Mouse (Mus musculus) midbrain, embryonic 15.5 days (tissue): ENCODE results near the gene Fabp2. TPM values are rescaled to one million over a fixed set of nuclear protein-coding genes. Genes with fewer than 3 reads are reported as not detected.
"Not testable (repeated sequence)": the region's sequence is repeated elsewhere in the genome, so short reads cannot be mapped to it uniquely, and the experiment has no call there.

Source experiments
- ATAC-seq: fragments of 200-750 bp; cut with Nextera tagmentation; replicated peaks from 2 replicates; pipeline ENCODE4 v1.8.0; 2017; ENCODE audit warnings: moderate TSS enrichment
- H3K27ac ChIP-seq: fragments of 300-500 bp; sonication (generic); 2 replicates; pipeline ENCODE4 v1.5.1; 2015; ENCODE audit warnings: mild to moderate bottlenecking, inconsistent platforms
- H3K27me3 ChIP-seq: fragments of 300-500 bp; sonication (generic); replicated peaks from 2 replicates; pipeline ENCODE4 v1.6.1; 2015; ENCODE audit warnings: inconsistent platforms
- H3K36me3 ChIP-seq: fragments of 300-500 bp; sonication (generic); replicated peaks from 2 replicates; pipeline ENCODE4 v1.6.1; 2015; ENCODE audit warnings: inconsistent platforms
- H3K4me1 ChIP-seq: fragments of 300-500 bp; sonication (generic); 2 replicates; pipeline ENCODE4 v1.6.1; 2015; ENCODE audit warnings: inconsistent platforms
- H3K4me2 ChIP-seq: fragments of 300-500 bp; sonication (generic); 2 replicates; pipeline ENCODE4 v1.6.1; 2015; ENCODE audit warnings: inconsistent platforms, mild to moderate bottlenecking, moderate library complexity
- H3K4me3 ChIP-seq: fragments of 300-500 bp; sonication (generic); 2 replicates; pipeline ENCODE4 v1.5.1; 2015; ENCODE audit warnings: mild to moderate bottlenecking, inconsistent platforms
- H3K9ac ChIP-seq: fragments of 300-500 bp; sonication (generic); 2 replicates; pipeline ENCODE4 v1.6.1; 2015; ENCODE audit warnings: mild to moderate bottlenecking, inconsistent platforms
- H3K9me3 ChIP-seq: fragments of 300-500 bp; sonication (generic); 2 replicates; pipeline ENCODE4 v1.6.1; 2016; ENCODE audit warnings: inconsistent platforms
- WGBS: fragments of 180-500 bp; shearing (Covaris S2); methylation state at CpG from one replicate; pipeline ENCODE4 v1.1.7; 2015; ENCODE audit warnings: mixed read lengths; 5-methylcytosine and 5-hydroxymethylcytosine counted together
- polyA plus RNA-seq: library from polyadenylated mRNA; unstranded; fragments of >200 nt; fragmentation: Nextera tagmentation; extraction: Ambion mirVana; gene quantifications from 2 replicates; pipeline ENCODE4 v1.2.1, GENCODE M21; 2015

Gene Fabp2
- polyA plus RNA-seq, 1 experiment from 2014 or later: 0.76 TPM

DNA sequence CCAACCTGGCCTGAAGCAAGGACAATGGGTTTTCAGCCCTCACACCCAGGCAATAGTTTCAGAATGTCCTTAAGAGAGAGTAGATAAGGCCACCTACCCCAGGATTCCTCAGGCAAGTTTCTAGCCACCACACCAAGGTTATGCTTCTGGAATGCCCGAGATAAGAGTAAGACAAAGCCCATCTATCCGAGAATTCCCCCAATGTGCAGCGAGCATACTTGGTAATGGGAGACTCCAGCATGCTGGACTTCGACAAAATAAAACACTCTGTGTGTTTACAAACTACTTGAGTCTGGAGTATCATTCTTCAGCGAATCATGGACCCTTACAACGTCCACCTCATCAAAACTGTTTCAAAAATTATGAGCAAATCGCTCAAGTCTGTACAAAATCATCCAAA, 28.3 kb downstream of the Fabp2 start:
- Histone ChIP-seq H3K4me2 (peak overlapping the region; percentile 63; the same call in 1 of the 2 replicates), H3K9me3 (no peaks in the 10 kb centered on the region), H3K36me3 (no peaks in the 10 kb centered on the region), H3K4me3 (no peak overlapping the region), H3K27me3 (no peaks in the 10 kb centered on the region), H3K27ac (no peak overlapping the region), H3K9ac (no peak overlapping the region), H3K4me1 (peaks cover 12% of the 10 kb centered on the region)
- ATAC-seq: no peak
- 74% methylated on average over 7 of the region's 7 CpGs for WGBS

- Histone ChIP-seq H3K27me3 (no peaks in the 10 kb centered on the region), H3K9ac (peak within 1 kb of the TSS; percentile 58), H3K9me3 (no peaks in the 10 kb centered on the region), H3K4me3 (peak within 1 kb of the TSS; percentile 68), H3K4me2 (peak within 1 kb of the TSS; percentile 63), H3K27ac (peak within 1 kb of the TSS; percentile 82), H3K36me3 (no peaks in the 10 kb centered on the region), H3K4me1 (peaks cover 12% of the 10 kb centered on the region)
- under 1% methylated on average over 68 of the region's 68 CpGs for WGBS
- ATAC-seq: peak; percentile 100
Observed at GRCm38 (mm10) chr3:122924009-122924914, 29.4 kb downstream of the Fabp2 start, which contains the start of gene 1810037I17Rik. Gene 1810037I17Rik (plus strand): TSS chr3:122924203.

GRCm38 (mm10) chr3:122929723-122930122, 34.9 kb downstream of the Fabp2 start:
- ATAC-seq: no peak

GRCm38 (mm10) chr3:122932466-122932865, 37.6 kb downstream of the Fabp2 start:
- Histone ChIP-seq H3K4me3 (no peak overlapping the region), H3K27ac (no peak overlapping the region), H3K9me3 (no peaks in the 10 kb centered on the region), H3K4me1 (no peaks in the 10 kb centered on the region), H3K9ac (no peak overlapping the region), H3K36me3 (no peaks in the 10 kb centered on the region), H3K4me2 (no peak overlapping the region), H3K27me3 (no peaks in the 10 kb centered on the region)
- ATAC-seq: no peak
- 94% methylated on average over 1 of the region's 1 CpGs for WGBS

More at GRCm38 (mm10) chr3:122929723-122930122, 34.9 kb downstream of the Fabp2 start:
- peaks cover 12% of the 10 kb centered on the region for H3K4me1 ChIP-seq
- H3K36me3 ChIP-seq: no peaks in the 10 kb centered on the region
- no peak overlapping the region for H3K4me2 ChIP-seq
- H3K4me3 ChIP-seq: no peak overlapping the region
- H3K9me3 ChIP-seq: no peaks in the 10 kb centered on the region
- WGBS: 92% methylated on average over 6 of the region's 6 CpGs
- H3K27ac ChIP-seq: no peak overlapping the region
- no peak overlapping the region for H3K9ac ChIP-seq
- no peaks in the 10 kb centered on the region for H3K27me3 ChIP-seq

DNA sequence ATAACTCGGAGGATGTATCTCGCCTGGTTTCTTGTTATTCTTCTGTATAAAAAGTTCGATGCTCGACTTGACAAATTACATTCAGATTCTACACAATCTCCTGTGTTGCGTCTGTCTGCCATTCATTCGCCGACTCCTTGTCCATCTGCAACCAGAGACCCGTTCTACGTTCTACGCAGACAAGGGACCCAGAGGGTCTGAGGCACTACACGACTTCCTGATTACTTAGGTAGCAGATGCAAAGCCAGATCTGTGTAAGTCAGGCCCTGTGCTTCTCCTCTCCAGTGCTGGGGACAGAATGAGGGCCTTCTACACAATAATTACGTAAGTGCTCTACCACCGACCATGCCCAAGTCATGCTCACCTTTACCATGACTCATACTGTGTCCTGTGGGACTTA, 42.3 kb downstream of the Fabp2 start:
- not testable (repeated sequence) for H3K9ac ChIP-seq, ATAC-seq, H3K4me2 ChIP-seq, H3K4me3 ChIP-seq, H3K27me3 ChIP-seq, H3K4me1 ChIP-seq, H3K36me3 ChIP-seq, H3K9me3 ChIP-seq, H3K27ac ChIP-seq
- WGBS: 76% methylated on average over 13 of the region's 13 CpGs

DNA sequence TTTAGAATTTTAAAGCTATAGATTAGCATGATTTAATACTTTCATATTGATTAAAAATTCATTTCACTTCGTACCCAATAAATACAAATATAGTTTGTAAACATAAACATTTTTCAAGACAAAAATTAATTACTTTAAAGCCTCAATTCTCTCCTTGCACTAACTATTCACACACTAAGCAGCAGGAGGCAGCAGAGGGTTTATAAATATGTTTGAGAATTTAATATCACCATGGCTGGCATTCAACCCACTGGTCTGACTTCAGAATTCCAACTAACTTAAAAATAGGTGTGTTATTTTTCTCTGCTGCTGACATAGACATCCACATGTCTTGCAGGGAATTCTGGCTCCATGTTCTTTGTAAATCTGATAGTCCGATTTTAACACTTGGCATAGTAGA, 44.3 kb downstream of the Fabp2 start:
- H3K27me3 ChIP-seq: no peaks in the 10 kb centered on the region
- WGBS: 80% methylated on average over 2 of the region's 2 CpGs

GRCm38 (mm10) chr3:122943387-122943890, 48.6 kb downstream of the Fabp2 start:
- no peaks in the 10 kb centered on the region for H3K27me3 ChIP-seq
- no peak overlapping the region for H3K4me2 ChIP-seq
- no peaks in the 10 kb centered on the region for H3K36me3 ChIP-seq
- H3K4me1 ChIP-seq: no peaks in the 10 kb centered on the region
- H3K9ac ChIP-seq: no peak overlapping the region
- H3K27ac ChIP-seq: no peak overlapping the region
- H3K4me3 ChIP-seq: no peak overlapping the region
- 84% methylated on average over 6 of the region's 6 CpGs for WGBS
- ATAC-seq: no peak
- H3K9me3 ChIP-seq: no peaks in the 10 kb centered on the region

More for the DNA sequence above, 44.3 kb downstream of the Fabp2 start:
- Histone ChIP-seq H3K9ac (no peak overlapping the region), H3K9me3 (no peaks in the 10 kb centered on the region), H3K4me2 (no peak overlapping the region), H3K27ac (no peak overlapping the region), H3K4me3 (no peak overlapping the region), H3K36me3 (no peaks in the 10 kb centered on the region), H3K4me1 (no peaks in the 10 kb centered on the region)
- no peak for ATAC-seq

Other genes with a start within 250 kb of the Fabp2 start
- gene Pde5a, start 166.1 kb upstream of the Fabp2 start, polyA plus RNA-seq: 1.9 TPM in 2 replicates
- not detected in 2 replicates for gene Gm10959, start 24.3 kb downstream of the Fabp2 start, polyA plus RNA-seq
- 61.9 and 65.0 TPM in 2 replicates for gene 1810037I17Rik, start 29.1 kb downstream of the Fabp2 start, polyA plus RNA-seq
- gene Usp53, start 89.4 kb downstream of the Fabp2 start, polyA plus RNA-seq: 11.1 and 12.1 TPM in 2 replicates
- not detected in 2 replicates for gene Myoz2, start 139.9 kb downstream of the Fabp2 start, polyA plus RNA-seq